Mouse (Mus musculus) ES-Bruce4 (cell line): Measurements from ENCODE around the gene Rasd1. TPM values are rescaled to one million over a fixed set of nuclear protein-coding genes. Genes with fewer than 3 reads are reported as not detected.

Experiments
- H3K27ac ChIP-seq: 2 replicates; pipeline ENCODE4 v1.5.1; 2012; ENCODE audit warnings: low read length, inconsistent platforms; ENCODE audit not compliant: insufficient read depth
- H3K27me3 ChIP-seq: 2 replicates; pipeline ENCODE4 v1.6.1; 2012; ENCODE audit warnings: mild to moderate bottlenecking, low read length, inconsistent platforms; ENCODE audit not compliant: control insufficient read depth, poor library complexity, insufficient read depth, severe bottlenecking
- H3K36me3 ChIP-seq: 2 replicates; pipeline ENCODE4 v1.6.1; 2012; ENCODE audit warnings: inconsistent platforms, mild to moderate bottlenecking, low read length, moderate library complexity; ENCODE audit not compliant: control insufficient read depth, poor library complexity, insufficient read depth, severe bottlenecking
- H3K4me1 ChIP-seq: one replicate; pipeline ENCODE4 v1.8.1; 2011; ENCODE audit warnings: low read length; ENCODE audit not compliant: control insufficient read depth, insufficient read depth
- H3K4me3 ChIP-seq: 2 replicates; pipeline ENCODE4 v1.5.1; 2011; ENCODE audit warnings: low read depth, mild to moderate bottlenecking, low read length
- H3K9ac ChIP-seq: 2 replicates; pipeline ENCODE4 v1.6.1; 2012; ENCODE audit warnings: low read depth, mild to moderate bottlenecking, inconsistent platforms; ENCODE audit not compliant: poor library complexity, severe bottlenecking
- H3K9me3 ChIP-seq: replicated peaks from 2 replicates; pipeline ENCODE4 v1.6.1; 2012; ENCODE audit warnings: mild to moderate bottlenecking, low read length, inconsistent platforms; ENCODE audit not compliant: control insufficient read depth, poor library complexity, insufficient read depth, severe bottlenecking
- CTCF ChIP-seq: IDR thresholded peaks from one replicate; pipeline ENCODE4 v1.8.1; 2011; ENCODE audit warnings: low read depth, low read length
- EP300 ChIP-seq: IDR thresholded peaks from 2 replicates; pipeline ENCODE4 v1.6.1; 2011; ENCODE audit warnings: low read depth, low read length; ENCODE audit not compliant: insufficient read depth
- POLR2A ChIP-seq: IDR thresholded peaks from one replicate; pipeline ENCODE4 v1.8.1; 2011; ENCODE audit warnings: low read length; ENCODE audit not compliant: insufficient read depth
- polyA plus RNA-seq: library from polyadenylated mRNA; stranded (reverse); fragments of >200 nt; gene quantifications from 2 replicates; pipeline ENCODE4 v1.2.4, GENCODE M21; 2011; ENCODE audit warnings: low read depth; ENCODE audit not compliant: missing spikeins, insufficient read depth, insufficient read length

The Rasd1 gene
- polyA plus RNA-seq, 1 experiment: 0.63 TPM

GRCm38 (mm10) chr11:60001231-60001980 lies 36.7 kb upstream of the Rasd1 start:
- Histone ChIP-seq H3K36me3 (no peaks in the 10 kb centered on the region), H3K9me3 (no peaks in the 10 kb centered on the region), H3K4me3 (no peak overlapping the region), H3K4me1 (no peaks in the 10 kb centered on the region), H3K27ac (no peak overlapping the region), H3K27me3 (no peaks in the 10 kb centered on the region), H3K9ac (no peak overlapping the region)
- no peak for TF ChIP-seq CTCF
- no peak for TF ChIP-seq EP300
- no peak for TF ChIP-seq POLR2A

GRCm38 (mm10) chr11:59994318-59994717 lies 29.6 kb upstream of the Rasd1 start:
- H3K9me3 ChIP-seq: no peaks in the 10 kb centered on the region
- H3K27me3 ChIP-seq: no peaks in the 10 kb centered on the region
- H3K36me3 ChIP-seq: no peaks in the 10 kb centered on the region
- no peak overlapping the region for H3K4me3 ChIP-seq
- H3K9ac ChIP-seq: no peak overlapping the region
- H3K4me1 ChIP-seq: no peaks in the 10 kb centered on the region
- TF ChIP-seq EP300: no peak
- TF ChIP-seq CTCF: no peak
- TF ChIP-seq POLR2A: no peak
- no peak overlapping the region for H3K27ac ChIP-seq

GRCm38 (mm10) chr11:59991365-59991764 lies 26.6 kb upstream of the Rasd1 start:
- no peak overlapping the region for H3K9ac ChIP-seq
- no peak for TF ChIP-seq EP300
- no peak for TF ChIP-seq CTCF
- TF ChIP-seq POLR2A: no peak
- no peaks in the 10 kb centered on the region for H3K36me3 ChIP-seq
- H3K27me3 ChIP-seq: no peaks in the 10 kb centered on the region
- H3K9me3 ChIP-seq: no peaks in the 10 kb centered on the region
- no peak overlapping the region for H3K4me3 ChIP-seq
- H3K27ac ChIP-seq: no peak overlapping the region
- no peaks in the 10 kb centered on the region for H3K4me1 ChIP-seq

GRCm38 (mm10) chr11:59989406-59989805 lies 24.7 kb upstream of the Rasd1 start:
- no peaks in the 10 kb centered on the region for H3K9me3 ChIP-seq
- no peaks in the 10 kb centered on the region for H3K27me3 ChIP-seq
- TF ChIP-seq POLR2A (no peak), CTCF (no peak), EP300 (no peak)
- no peak overlapping the region for H3K9ac ChIP-seq
- H3K4me3 ChIP-seq: no peak overlapping the region
- no peak overlapping the region for H3K27ac ChIP-seq
- H3K36me3 ChIP-seq: no peaks in the 10 kb centered on the region
- H3K4me1 ChIP-seq: no peaks in the 10 kb centered on the region

GRCm38 (mm10) chr11:59977831-59978230 lies 13.1 kb upstream of the Rasd1 start:
- no peak overlapping the region for H3K4me3 ChIP-seq
- no peaks in the 10 kb centered on the region for H3K36me3 ChIP-seq
- H3K9ac ChIP-seq: no peak overlapping the region
- H3K27ac ChIP-seq: no peak overlapping the region
- no peaks in the 10 kb centered on the region for H3K27me3 ChIP-seq
- TF ChIP-seq CTCF (no peak), EP300 (no peak), POLR2A (no peak)
- H3K4me1 ChIP-seq: no peaks in the 10 kb centered on the region
- no peaks in the 10 kb centered on the region for H3K9me3 ChIP-seq

- Histone ChIP-seq H3K9ac (no peak overlapping the region), H3K4me3 (no peak overlapping the region), H3K27me3 (no peaks in the 10 kb centered on the region), H3K9me3 (no peaks in the 10 kb centered on the region), H3K36me3 (no peaks in the 10 kb centered on the region), H3K27ac (no peak overlapping the region), H3K4me1 (peaks cover 2% of the 10 kb centered on the region)
- no peak for TF ChIP-seq EP300
- no peak for TF ChIP-seq CTCF
- no peak for TF ChIP-seq POLR2A
These were observed 10.5 kb upstream of the Rasd1 start for GRCm38 (mm10) chr11:59975241-59975640.
